ENCODE assay signal across 8 mouse cellular contexts in the genomic region with DNA sequence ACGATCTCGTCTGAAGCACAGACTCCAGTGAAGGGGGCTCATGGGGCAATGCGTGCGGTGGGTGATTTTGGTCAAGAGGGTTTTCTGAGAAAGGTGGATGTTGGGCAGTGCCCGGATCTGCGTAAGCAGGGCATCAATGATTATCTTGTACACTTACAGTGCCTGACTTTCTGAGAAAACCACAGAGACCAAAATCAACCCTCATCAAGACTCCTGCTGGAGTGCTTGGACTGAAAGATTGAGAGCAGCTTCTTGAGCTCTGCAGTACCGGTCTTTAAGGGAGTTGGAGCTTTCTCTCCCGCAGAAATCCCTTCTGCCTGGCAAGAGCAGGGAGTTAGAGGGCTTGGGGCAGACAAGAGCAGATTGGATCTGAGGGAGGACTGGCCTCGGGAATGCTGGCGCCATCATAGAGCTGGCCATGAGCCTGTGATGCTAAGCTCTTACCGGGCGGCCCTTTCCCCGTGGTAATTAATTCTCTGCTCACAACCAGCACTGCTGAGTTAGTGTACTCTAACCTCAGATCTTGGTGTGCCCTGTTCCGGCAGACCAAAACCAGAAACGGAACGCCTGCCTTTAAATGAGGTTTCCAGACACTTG. TPM values are rescaled to one million over a fixed set of nuclear protein-coding genes. Genes with fewer than 3 reads are reported as not detected.
DNase-seq lines count a peak whose midpoint lies in the region; ATAC-seq and TF ChIP-seq lines count a peak whose summit lies in the region.

No protein-coding gene starts in this region.

- TF ChIP-seq POLR2A in heart, adult 2 months (IDR thresholded peaks at IDR 0.05; ENCODE audit: insufficient read depth, low read depth, low read length), result no peak
- no peak for TF ChIP-seq POLR2A in ES-Bruce4 (IDR thresholded peaks at IDR 0.05; ENCODE audit: insufficient read depth, low read length)

- no peak for ATAC-seq in hindbrain, embryonic 12.5 days (ENCODE audit: low FRiP score)
- no peak for ATAC-seq in limb, embryonic 15.5 days (ENCODE audit: insufficient number of reproducible peaks, low FRiP score, low TSS enrichment, low read depth)

- no peaks in the 10 kb centered on the region for H3K27me3 ChIP-seq in heart, adult 2 months (ENCODE audit: control insufficient read depth, insufficient read depth, low read length)
- H3K27me3 ChIP-seq in ES-Bruce4 (ENCODE audit: control insufficient read depth, insufficient read depth, low read length, poor library complexity, severe bottlenecking), result 0 out of 2 replicates have a peak, but pooled peaks cover 6% of the 10 kb centered on the region
- peaks cover 50% of the 10 kb centered on the region for H3K27me3 ChIP-seq in hindbrain, embryonic 12.5 days
- no peaks in the 10 kb centered on the region for H3K27me3 ChIP-seq in limb, embryonic 15.5 days

- no peak for TF ChIP-seq CTCF in heart, adult 2 months (IDR thresholded peaks at IDR 0.05)
- TF ChIP-seq CTCF in ES-Bruce4 (IDR thresholded peaks at IDR 0.05; ENCODE audit: low read depth, low read length), result no peak

- H3K4me1 ChIP-seq in heart, adult 2 months (ENCODE audit: control insufficient read depth, insufficient read depth, low read length), result peaks cover 6% of the 10 kb centered on the region
- H3K4me1 ChIP-seq in ES-Bruce4 (ENCODE audit: control insufficient read depth, insufficient read depth, low read length), result no peaks in the 10 kb centered on the region
- H3K4me1 ChIP-seq in hindbrain, embryonic 12.5 days, result peaks cover 13% of the 10 kb centered on the region
- peaks cover 50% of the 10 kb centered on the region for H3K4me1 ChIP-seq in limb, embryonic 15.5 days

- H3K36me3 ChIP-seq in heart, adult 2 months (ENCODE audit: control insufficient read depth, insufficient read depth, low read length), result no peaks in the 10 kb centered on the region
- H3K36me3 ChIP-seq in ES-Bruce4 (ENCODE audit: control insufficient read depth, insufficient read depth, low read length, poor library complexity, severe bottlenecking), result no peaks in the 10 kb centered on the region
- no peaks in the 10 kb centered on the region for H3K36me3 ChIP-seq in hindbrain, embryonic 12.5 days
- no peaks in the 10 kb centered on the region; the same call in 1 of the 2 replicates for H3K36me3 ChIP-seq in limb, embryonic 15.5 days

- H3K79me2 ChIP-seq in heart, adult 2 months (replicated peaks; ENCODE audit: control insufficient read depth, insufficient read depth, low read length), result peaks cover 2% of the 10 kb centered on the region

- peak in 1 of 2 experiments; percentile 33 for DNase-seq in heart, adult 2 months
- no peak for DNase-seq in heart, adult 9 months (ENCODE audit: low spot score in 2 of 2)
- DNase-seq in cerebellum, postnatal 14 days, result peak; percentile 59 to 63
- peak; percentile 7 for DNase-seq in retina, embryonic 14.5 days (ENCODE audit: low spot score)
- DNase-seq in T-cell, adult 2 months (ENCODE audit: low spot score), result no peak

- intact Hi-C loops in heart, adult 2 months (cut with DNase I), result loop anchor here (2.0 to 5.0 kb wide), 2 partner anchors 51 to 99 kb away; no protein-coding TSS in a partner anchor

- WGBS in heart, adult 2 months, result 25% methylated on average over 16 of the region's 16 CpGs
- 16% methylated on average over 16 of the region's 16 CpGs for WGBS in hindbrain, embryonic 12.5 days
- WGBS in limb, embryonic 15.5 days, result 8% methylated on average over 16 of the region's 16 CpGs

- H3K9ac ChIP-seq in heart, adult 2 months (ENCODE audit: low read depth, low read length), result peak overlapping the region; percentile 90
- no peak overlapping the region; the same call in 1 of the 2 replicates for H3K9ac ChIP-seq in ES-Bruce4 (ENCODE audit: low read depth, poor library complexity, severe bottlenecking)
- H3K9ac ChIP-seq in hindbrain, embryonic 12.5 days, result peak overlapping the region; percentile 65
- H3K9ac ChIP-seq in limb, embryonic 15.5 days, result peak overlapping the region; percentile 73

- H3K9me3 ChIP-seq in ES-Bruce4 (replicated peaks; ENCODE audit: control insufficient read depth, insufficient read depth, low read length, poor library complexity, severe bottlenecking), result no peaks in the 10 kb centered on the region
- no peaks in the 10 kb centered on the region for H3K9me3 ChIP-seq in hindbrain, embryonic 12.5 days (replicated peaks)
- no peaks in the 10 kb centered on the region for H3K9me3 ChIP-seq in limb, embryonic 15.5 days

- H3K4me2 ChIP-seq in hindbrain, embryonic 12.5 days (replicated peaks), result peak overlapping the region; percentile 99
- peak overlapping the region; percentile 95 for H3K4me2 ChIP-seq in limb, embryonic 15.5 days

- H3K4me3 ChIP-seq in heart, adult 2 months, result peak overlapping the region; percentile 74
- 0 out of 2 replicates have a peak overlapping the region, but pooled peaks have one; percentile 72 for H3K4me3 ChIP-seq in ES-Bruce4 (ENCODE audit: low read depth, low read length)
- peak overlapping the region; percentile 70 for H3K4me3 ChIP-seq in hindbrain, embryonic 12.5 days
- peak overlapping the region; percentile 85 for H3K4me3 ChIP-seq in limb, embryonic 15.5 days

- no peak for TF ChIP-seq EP300 in heart, adult 2 months (IDR thresholded peaks at IDR 0.05; ENCODE audit: insufficient read depth, low read depth, low read length)
- no peak for TF ChIP-seq EP300 in ES-Bruce4 (IDR thresholded peaks at IDR 0.05; ENCODE audit: insufficient read depth, low read depth, low read length)

- peak overlapping the region; percentile 90 for H3K27ac ChIP-seq in heart, adult 2 months
- no peak overlapping the region for H3K27ac ChIP-seq in ES-Bruce4 (ENCODE audit: insufficient read depth, low read length)
- 0 out of 2 replicates have a peak overlapping the region, but pooled peaks have one; percentile 4 for H3K27ac ChIP-seq in hindbrain, embryonic 12.5 days
- H3K27ac ChIP-seq in limb, embryonic 15.5 days, result peak overlapping the region; percentile 91

RNA-seq across cellular contexts. Expression of a gene that starts 2.4 kb away (rescaled TPM):
- 10 to 100 TPM; 18.0 to 21.2 TPM for total RNA-seq in heart, adult 2 months (2021)
- 20.4 and 27.1 TPM in 2 replicates for polyA plus RNA-seq in heart, adult 2 months (2012; rRNA removed)
- 2.6 and 3.1 TPM in 2 replicates for polyA plus RNA-seq in ES-Bruce4 (2011; ENCODE audit: insufficient read depth, insufficient read length, low read depth, missing spikeins)
- 22.3 and 26.1 TPM in 2 replicates for polyA plus RNA-seq in hindbrain, embryonic 12.5 days (2016; fragmentation: Nextera tagmentation; extraction: Ambion mirVana)
- polyA plus RNA-seq in limb, embryonic 15.5 days (2015; fragmentation: Nextera tagmentation; extraction: Ambion mirVana), result 77.1 and 79.7 TPM in 2 replicates

RNA-seq across cellular contexts. Expression of a gene that starts 30.8 kb away (rescaled TPM):
- total RNA-seq in heart, adult 2 months (2021), result 1 to 10 TPM; 3.8 to 4.8 TPM
- polyA plus RNA-seq in heart, adult 2 months (2012; rRNA removed), result 5.9 and 7.4 TPM in 2 replicates
- polyA plus RNA-seq in ES-Bruce4 (2011; ENCODE audit: insufficient read depth, insufficient read length, low read depth, missing spikeins), result 13.1 and 13.5 TPM in 2 replicates
- polyA plus RNA-seq in hindbrain, embryonic 12.5 days (2016; fragmentation: Nextera tagmentation; extraction: Ambion mirVana), result 8.2 and 8.6 TPM in 2 replicates
- polyA plus RNA-seq in limb, embryonic 15.5 days (2015; fragmentation: Nextera tagmentation; extraction: Ambion mirVana), result 8.4 and 9.5 TPM in 2 replicates

Comparison
In these comparisons a context has a peak if more than half of its experiments do, and no peak if none do; other contexts are left out.
1. DNase-seq: peak in cerebellum, postnatal 14 days (2 of 2) and retina, embryonic 14.5 days (single experiment); none in heart, adult 9 months (0 of 2) and T-cell, adult 2 months (single experiment).
2. Peak in every context shown above with its lines, with median percentiles within 50 percentile points of each other: H3K4me3 ChIP-seq.